Mouse (Mus musculus) CH12.LX (cell line): ENCODE measurements around the gene Dyrk4. TPM values are rescaled to one million over a fixed set of nuclear protein-coding genes. Genes with fewer than 3 reads are reported as not detected.

ENCODE experiments used
- DNase-seq: peaks from one replicate; pipeline ENCODE4 v3.0.0-alpha.2; 2013; ENCODE audit errors: extremely low read depth
- H3K27ac ChIP-seq: 2 replicates; pipeline ENCODE4 v1.5.1; 2012; ENCODE audit warnings: low read depth, mild to moderate bottlenecking, control low read depth, moderate library complexity; ENCODE audit not compliant: insufficient read depth
- H3K27me3 ChIP-seq: replicated peaks from 2 replicates; pipeline ENCODE3; 2012; ENCODE audit warnings: inconsistent platforms
- H3K36me3 ChIP-seq, 2 experiments: replicated peaks in 1 of 2; 2 replicates each; pipeline versions ENCODE3 to v1.6.1; 2012; ENCODE audit warnings: inconsistent platforms in 1 of 2, low read length in 1 of 2, mild to moderate bottlenecking in 1 of 2, mixed read lengths in 1 of 2, moderate library complexity in 1 of 2; ENCODE audit not compliant: control insufficient read depth in 1 of 2, insufficient read depth in 1 of 2
- H3K4me1 ChIP-seq, 2 experiments: 2 replicates each; pipeline ENCODE4 v1.6.1; 2012; ENCODE audit warnings: inconsistent platforms in 1 of 2, moderate library complexity in 1 of 2; ENCODE audit not compliant: insufficient read depth in 2 of 2, control insufficient read depth in 1 of 2
- H3K4me2 ChIP-seq: 2 replicates; pipeline ENCODE4 v1.6.1; 2012; ENCODE audit warnings: low read depth, mild to moderate bottlenecking, control low read depth; ENCODE audit not compliant: poor library complexity, insufficient read depth, severe bottlenecking
- H3K4me3 ChIP-seq, 3 experiments: fragments of 150-350 bp in 1 of 3; sonication (generic) in 1 of 3; replicated peaks in 1 of 3; 2 replicates each; pipeline versions ENCODE3 to v1.5.1; 2011 to 2012; ENCODE audit warnings: low read depth in 2 of 3, low read length in 2 of 3, mild to moderate bottlenecking in 2 of 3, moderate library complexity in 2 of 3, control low read depth in 1 of 3, improper control_type of control experiment in 1 of 3, inconsistent platforms in 1 of 3, mixed read lengths in 1 of 3; ENCODE audit not compliant: poor library complexity in 1 of 3
- H3K79me2 ChIP-seq: replicated peaks from 2 replicates; pipeline ENCODE4 v1.6.1; 2012; ENCODE audit warnings: mild to moderate bottlenecking, moderate library complexity; ENCODE audit not compliant: control insufficient read depth, poor library complexity, insufficient read depth, severe bottlenecking; ENCODE audit errors: extremely low read depth
- H3K9ac ChIP-seq: 2 replicates; pipeline ENCODE4 v1.6.1; 2012; ENCODE audit warnings: low read depth, mild to moderate bottlenecking, control low read depth, moderate library complexity; ENCODE audit not compliant: insufficient read depth
- H3K9me3 ChIP-seq: replicated peaks from 2 replicates; pipeline ENCODE3; 2012; ENCODE audit warnings: low read length, inconsistent platforms, mixed read lengths
- BHLHE40 ChIP-seq: IDR thresholded peaks from 2 replicates; pipeline ENCODE4 v1.6.1; 2011; ENCODE audit warnings: mild to moderate bottlenecking, low read depth, low read length, improper control_type of control experiment
- CTCF ChIP-seq, 2 experiments: IDR thresholded peaks in 1 of 2; conservative IDR thresholded peaks in 1 of 2; 2 replicates each; pipeline ENCODE4 v1.5.1; 2011 to 2012; ENCODE audit warnings: low read depth in 2 of 2, low read length in 2 of 2, improper control_type of control experiment in 1 of 2, inconsistent platforms in 1 of 2, mild to moderate bottlenecking in 1 of 2, moderate library complexity in 1 of 2
- E2F4 ChIP-seq: IDR thresholded peaks from 2 replicates; pipeline ENCODE4 v1.6.1; 2011; ENCODE audit warnings: low read depth, low read length, improper control_type of control experiment; ENCODE audit not compliant: insufficient replicate concordance
- ELF1 ChIP-seq: IDR thresholded peaks from 2 replicates; pipeline ENCODE4 v1.6.1; 2014; ENCODE audit warnings: low read depth, mild to moderate bottlenecking, inconsistent platforms, low read length, improper control_type of control experiment
- EP300 ChIP-seq: IDR thresholded peaks from 2 replicates; pipeline ENCODE4 v1.6.1; 2011; ENCODE audit warnings: low read length, improper control_type of control experiment
- HCFC1 ChIP-seq: IDR thresholded peaks from 2 replicates; pipeline ENCODE4 v1.6.1; 2012; ENCODE audit warnings: low read depth, mild to moderate bottlenecking, inconsistent platforms, low read length, improper control_type of control experiment
- JUN ChIP-seq: IDR thresholded peaks from 2 replicates; pipeline ENCODE4 v1.6.1; 2011; ENCODE audit warnings: low read depth, mild to moderate bottlenecking, low read length, improper control_type of control experiment, moderate library complexity; ENCODE audit not compliant: insufficient read depth
- JUND ChIP-seq: conservative IDR thresholded peaks from 2 replicates; pipeline ENCODE4 v1.6.1; 2011; ENCODE audit warnings: low read depth, low read length, improper control_type of control experiment
- KAT2A ChIP-seq: IDR thresholded peaks from 2 replicates; pipeline ENCODE4 v1.6.1; 2012; ENCODE audit warnings: low read length, improper control_type of control experiment, inconsistent platforms; ENCODE audit not compliant: insufficient replicate concordance
- MAFK ChIP-seq: IDR thresholded peaks from 2 replicates; pipeline ENCODE4 v1.6.1; 2011; ENCODE audit warnings: low read length, improper control_type of control experiment; ENCODE audit not compliant: insufficient replicate concordance
- MAX ChIP-seq: IDR thresholded peaks from 2 replicates; pipeline ENCODE4 v1.6.1; 2011; ENCODE audit warnings: low read length, improper control_type of control experiment
- MEF2A ChIP-seq: IDR thresholded peaks from 2 replicates; pipeline ENCODE4 v1.6.1; 2014; ENCODE audit warnings: low read depth, mild to moderate bottlenecking, inconsistent platforms, low read length, improper control_type of control experiment, borderline replicate concordance
- MXI1 ChIP-seq: IDR thresholded peaks from 2 replicates; pipeline ENCODE4 v1.6.1; 2011; ENCODE audit warnings: mild to moderate bottlenecking, low read depth, low read length, improper control_type of control experiment
- MYC ChIP-seq: IDR thresholded peaks from 2 replicates; pipeline ENCODE4 v1.6.1; 2011; ENCODE audit warnings: low read depth, mild to moderate bottlenecking, improper control_type of control experiment, low read length
- POLR2A ChIP-seq: IDR thresholded peaks from 2 replicates; pipeline ENCODE4 v1.6.1; 2011; ENCODE audit warnings: low read depth, mild to moderate bottlenecking, improper control_type of control experiment, low read length
- POLR2AphosphoS2 ChIP-seq: IDR thresholded peaks from 2 replicates; pipeline ENCODE4 v1.6.1; 2011; ENCODE audit warnings: low read depth, low read length, improper control_type of control experiment
- RAD21 ChIP-seq: IDR thresholded peaks from 2 replicates; pipeline ENCODE4 v1.6.1; 2011; ENCODE audit warnings: low read depth, mild to moderate bottlenecking, low read length, improper control_type of control experiment, moderate library complexity
- SIN3A ChIP-seq: IDR thresholded peaks from 2 replicates; pipeline ENCODE4 v1.6.1; 2012; ENCODE audit warnings: low read length, improper control_type of control experiment, inconsistent platforms
- SMC3 ChIP-seq: IDR thresholded peaks from 2 replicates; pipeline ENCODE4 v1.6.1; 2011; ENCODE audit warnings: low read depth, low read length, improper control_type of control experiment
- UBTF ChIP-seq: IDR thresholded peaks from 2 replicates; pipeline ENCODE4 v1.6.1; 2012; ENCODE audit warnings: low read depth, mild to moderate bottlenecking, inconsistent platforms, low read length, improper control_type of control experiment, moderate library complexity
- USF2 ChIP-seq: conservative IDR thresholded peaks from 2 replicates; pipeline ENCODE4 v1.6.1; 2011; ENCODE audit warnings: low read depth, low read length, improper control_type of control experiment
- ZC3H11A ChIP-seq: IDR thresholded peaks from 2 replicates; pipeline ENCODE4 v1.6.1; 2012; ENCODE audit warnings: low read depth, mild to moderate bottlenecking, inconsistent platforms, low read length, improper control_type of control experiment
- ZKSCAN1 ChIP-seq: IDR thresholded peaks from 2 replicates; pipeline ENCODE4 v1.6.1; 2012; ENCODE audit warnings: low read depth, inconsistent platforms, low read length, improper control_type of control experiment, borderline replicate concordance
- dilution Hi-C: fragments of 300-500 bp; cut with MboI; formaldehyde crosslinking; loops from 2 replicates; pipeline ENCODE4 v1.14.3; 2020; ENCODE audit warnings: low sequenced_read_pairs; ENCODE audit not compliant: extremely low pct_unique_long_range_greater_than_20kb, extremely low pct_ligation_motif_present
- in situ Hi-C: fragments of 300-500 bp; cut with MboI; formaldehyde crosslinking; loops from 3 replicates; pipeline ENCODE4 v1.14.3; 2019; ENCODE audit warnings: low sequenced_read_pairs, low pct_ligation_motif_present, low pct_unique_long_range_greater_than_20kb, mixed read lengths
- polyA plus RNA-seq: library from polyadenylated mRNA; unstranded; fragments of >175 nt; gene quantifications from 2 replicates; pipeline ENCODE4 v1.2.1, GENCODE M21; 2012; ENCODE audit warnings: low read depth; ENCODE audit not compliant: insufficient read length
- total RNA-seq, 2 experiments: library from RNA; depleted of rRNA; stranded (reverse); fragments of 300-350 nt in 1 of 2; fragments of >200 nt in 1 of 2; gene quantifications; 2 replicates each; pipeline ENCODE4 v1.2.3; 2012 to 2014

The Dyrk4 gene
- total and polyA plus RNA-seq, 3 experiments = 7.8 to 30.0 (median 13.1) TPM

DNA sequence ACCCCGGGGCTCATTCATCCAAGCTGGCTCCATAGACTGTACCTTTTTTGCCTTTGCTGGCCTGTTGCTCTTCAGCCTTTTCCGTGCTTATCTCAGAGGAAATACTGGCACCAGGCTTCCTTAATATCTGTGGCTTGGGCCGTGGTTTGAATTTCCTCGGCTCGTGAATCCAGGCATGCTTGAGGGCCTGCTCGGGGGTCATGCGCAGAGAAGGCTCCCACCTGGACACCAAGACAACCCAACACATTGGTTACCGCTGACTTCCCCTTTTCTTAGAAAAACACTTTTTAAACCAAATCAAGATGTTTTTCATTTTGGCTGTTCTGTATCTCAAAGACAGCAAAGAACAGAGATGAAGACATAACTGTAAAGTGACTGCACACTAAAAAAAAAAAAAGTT is 44.5 kb downstream of the Dyrk4 start:
- no peak for TF ChIP-seq BHLHE40
- no peak for TF ChIP-seq JUND
- TF ChIP-seq, all 38 proteins: peak for 0
- in situ Hi-C loops = no loop called here

GRCm38 (mm10) chr6:126852881-126853280 is 68.8 kb downstream of the Dyrk4 start, which contains the start of gene Akap3:
Gene Akap3, plus strand, starts transcription at chr6:126853098.
- Histone ChIP-seq H3K27me3 (no peaks in the 10 kb centered on the region), H3K4me2 (peak within 1 kb of the TSS; percentile 51), H3K36me3 (no peaks in the 10 kb centered on the region), H3K79me2 (peaks cover 8% of the 10 kb centered on the region), H3K9me3 (no peaks in the 10 kb centered on the region), H3K4me3 (peak within 1 kb of the TSS in 1 of 3 experiments; percentile 34), H3K4me1 (peaks cover 5 to 23% of the 10 kb centered on the region in 2 experiments), H3K9ac (peak within 1 kb of the TSS; percentile 56), H3K27ac (no peak within 1 kb of the TSS)
- in situ Hi-C loops (no loop called here), dilution Hi-C loops (no loop called here)
- DNase-seq = peak; percentile 72
- TF ChIP-seq KAT2A = no peak
- TF ChIP-seq JUN = no peak
- no peak for TF ChIP-seq SMC3
- TF ChIP-seq HCFC1 = no peak
- no peak for TF ChIP-seq UBTF

More for the DNA sequence above, 44.5 kb downstream of the Dyrk4 start:
- no peaks in the 10 kb centered on the region for H3K27me3 ChIP-seq
- no peak overlapping the region for H3K4me2 ChIP-seq
- H3K9ac ChIP-seq = no peak overlapping the region
- H3K79me2 ChIP-seq = no peaks in the 10 kb centered on the region
- dilution Hi-C loops = no loop called here
- H3K9me3 ChIP-seq = no peaks in the 10 kb centered on the region
- no peaks in the 10 kb centered on the region for H3K4me1 ChIP-seq
- no peak for DNase-seq
- no peak overlapping the region for H3K4me3 ChIP-seq
- H3K36me3 ChIP-seq = peaks cover 62 to 95% of the 10 kb centered on the region in 2 experiments
- H3K27ac ChIP-seq = no peak overlapping the region

GRCm38 (mm10) chr6:126848712-126849704 is 72.6 kb downstream of the Dyrk4 start, which contains the start of gene Ndufa9:
Gene Ndufa9, minus strand, starts transcription at chr6:126849136.
- peak within 1 kb of the TSS; percentile 65 for H3K4me2 ChIP-seq
- no peaks in the 10 kb centered on the region for H3K27me3 ChIP-seq
- dilution Hi-C loops (no loop called here), in situ Hi-C loops (no loop called here)
- peaks cover 7 to 38% of the 10 kb centered on the region in 2 experiments for H3K4me1 ChIP-seq
- H3K79me2 ChIP-seq = peaks cover 21% of the 10 kb centered on the region
- H3K4me3 ChIP-seq = peak within 1 kb of the TSS; percentile 81 to 98 (median 82)
- no peaks in the 10 kb centered on the region for H3K9me3 ChIP-seq
- H3K27ac ChIP-seq = peak within 1 kb of the TSS; percentile 8; the same call in 1 of the 2 replicates
- H3K9ac ChIP-seq = peak within 1 kb of the TSS; percentile 79
- peak; percentile 91 for DNase-seq
- peaks cover 6 to 15% of the 10 kb centered on the region in 2 experiments for H3K36me3 ChIP-seq
- TF ChIP-seq POLR2AphosphoS2 = peak; percentile 72; the same call in 1 of the 2 replicates
- TF ChIP-seq ZKSCAN1 = no peak
- TF ChIP-seq MEF2A = peak; percentile 49; the same call in 1 of the 2 replicates
- no peak for TF ChIP-seq CTCF (conservative IDR thresholded peaks at IDR 0.05 in 1 of 2, IDR thresholded peaks at IDR 0.05 in 1 of 2; ENCODE audit: low read depth in 2 of 2, low read length in 2 of 2)
- TF ChIP-seq E2F4 = no peak
- peak; percentile 28; the same call in 1 of the 2 replicates for TF ChIP-seq MAX
- no peak for TF ChIP-seq BHLHE40
- peak; percentile 83 for TF ChIP-seq POLR2A
- TF ChIP-seq MAFK = no peak
- TF ChIP-seq USF2 = no peak
- TF ChIP-seq MYC = no peak
- peak; percentile 97 for TF ChIP-seq ELF1
- no peak for TF ChIP-seq RAD21
- TF ChIP-seq EP300 = no peak
- peak; percentile 98 for TF ChIP-seq HCFC1
- TF ChIP-seq SIN3A = peak; percentile 86
- peak; percentile 69; the same call in 1 of the 2 replicates for TF ChIP-seq MXI1
- TF ChIP-seq ZC3H11A = no peak
